Mouse (Mus musculus) c-Kit-positive CD71-positive TER-119-negative erythroid progenitor cells, embryonic 14.5 days (primary cell): ENCODE results near the gene Plekho2.

Experiments
- DNase-seq: peaks from one replicate; pipeline ENCODE4 v3.0.0-alpha.2; 2013; ENCODE audit warnings: low read depth

Gene Plekho2

DNA sequence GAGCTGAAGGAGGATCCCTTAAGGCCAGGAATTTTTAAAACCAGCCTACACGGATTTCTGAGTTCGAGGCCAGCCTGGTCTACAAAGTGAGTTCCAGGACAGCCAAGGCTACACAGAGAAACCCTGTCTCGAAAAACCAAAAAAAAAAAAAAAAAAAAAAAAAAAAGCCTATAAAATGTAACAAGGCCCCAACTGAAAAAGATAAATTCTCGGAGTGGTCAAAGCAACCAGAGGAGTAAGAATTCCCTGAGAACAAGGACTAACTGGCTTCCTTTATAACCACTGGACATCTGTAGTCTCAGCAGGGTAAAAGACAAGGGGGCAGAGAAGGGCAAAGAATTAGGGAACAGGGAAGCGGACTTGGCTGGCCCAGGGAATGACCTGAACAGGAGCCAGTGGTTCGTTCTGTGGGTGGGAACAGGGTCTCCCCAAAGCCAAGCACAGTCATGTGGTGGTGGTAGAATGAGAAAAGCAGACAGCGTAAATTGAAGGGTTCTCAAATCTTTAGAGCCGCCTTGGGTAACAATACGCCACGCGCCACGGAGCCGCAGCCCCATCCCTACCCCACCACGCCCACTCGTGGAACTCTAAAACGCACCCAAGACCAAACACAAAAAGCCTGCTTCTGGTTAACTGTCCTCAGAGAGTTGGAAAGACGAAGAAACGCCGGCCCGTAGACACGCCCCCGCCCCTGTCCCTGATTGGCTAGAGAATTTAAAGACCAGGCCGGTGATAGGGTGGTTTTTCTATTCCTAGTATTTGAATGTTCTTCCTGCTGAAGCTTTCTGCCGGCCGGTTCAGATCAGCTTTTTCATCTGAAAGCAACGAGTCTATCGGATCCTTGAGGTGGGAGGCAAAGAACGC is 6.8 kb upstream of the Plekho2 start, which contains the start of gene Pif1:
Gene Pif1 (plus strand): TSS at position 755 of the 864 bp plus-strand sequence.
- DNase-seq = peak; percentile 91

DNA sequence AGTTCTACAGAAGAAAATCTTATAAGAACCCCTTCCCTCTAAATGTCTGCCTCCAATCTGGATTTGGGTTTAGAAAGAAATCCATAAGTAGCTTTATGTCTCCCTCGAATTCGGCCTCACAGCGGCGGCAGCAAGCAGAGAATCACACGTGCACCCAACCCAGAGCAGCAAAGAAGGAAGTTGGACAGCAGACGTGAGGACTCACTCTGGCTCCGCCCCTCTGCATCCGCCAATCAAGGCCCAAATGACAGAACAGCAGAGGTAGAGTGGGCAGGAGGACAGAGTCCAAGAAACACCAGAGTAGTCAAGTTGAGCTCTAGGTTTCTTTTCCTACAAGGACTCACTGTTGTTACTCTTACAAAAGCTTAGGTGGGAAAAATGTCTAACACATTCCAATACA is 3.2 kb upstream of the Plekho2 start:
- DNase-seq = peak; percentile 75

DNA sequence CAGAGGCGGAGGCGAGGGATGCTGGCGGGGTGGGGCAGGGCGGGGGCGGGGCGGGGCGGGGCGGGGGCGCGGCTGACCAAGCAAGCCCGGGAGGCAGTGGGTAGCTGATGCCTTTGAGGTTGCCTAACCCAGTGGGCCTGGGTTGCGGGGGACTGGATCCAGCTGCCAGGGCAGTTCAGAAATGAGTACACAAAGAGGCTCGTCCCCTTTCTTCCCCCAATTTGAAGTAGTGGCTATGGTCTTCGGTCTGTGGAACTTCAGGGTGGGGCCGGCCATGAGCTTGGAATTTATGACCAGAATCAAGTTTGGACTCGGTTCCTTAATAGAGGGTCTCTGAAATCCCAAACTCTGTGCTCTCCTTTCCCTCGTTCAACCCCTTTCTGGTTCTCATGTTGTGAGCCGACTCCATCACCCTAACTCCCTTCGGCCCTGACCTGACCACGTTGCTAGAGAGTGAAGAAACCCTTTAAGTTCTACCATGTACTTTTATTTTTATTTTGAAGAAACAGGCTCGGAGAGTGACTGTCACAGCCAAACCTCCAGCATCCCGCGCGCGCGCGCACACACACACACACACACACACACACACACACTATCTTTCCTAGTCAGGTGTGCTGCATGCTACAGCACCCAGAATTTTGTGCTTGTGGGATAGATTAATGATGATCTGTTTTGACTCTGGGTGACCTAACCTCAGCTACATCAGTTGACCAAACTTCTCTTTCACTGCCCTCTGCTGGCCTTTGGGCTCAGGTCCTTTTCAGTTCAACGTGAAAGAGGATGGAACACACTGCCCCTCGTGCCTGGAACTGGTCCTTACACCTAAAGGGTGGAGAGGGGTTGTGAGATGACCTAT is 789 bp upstream of the Plekho2 start:
- DNase-seq = peak; percentile 95

DNA sequence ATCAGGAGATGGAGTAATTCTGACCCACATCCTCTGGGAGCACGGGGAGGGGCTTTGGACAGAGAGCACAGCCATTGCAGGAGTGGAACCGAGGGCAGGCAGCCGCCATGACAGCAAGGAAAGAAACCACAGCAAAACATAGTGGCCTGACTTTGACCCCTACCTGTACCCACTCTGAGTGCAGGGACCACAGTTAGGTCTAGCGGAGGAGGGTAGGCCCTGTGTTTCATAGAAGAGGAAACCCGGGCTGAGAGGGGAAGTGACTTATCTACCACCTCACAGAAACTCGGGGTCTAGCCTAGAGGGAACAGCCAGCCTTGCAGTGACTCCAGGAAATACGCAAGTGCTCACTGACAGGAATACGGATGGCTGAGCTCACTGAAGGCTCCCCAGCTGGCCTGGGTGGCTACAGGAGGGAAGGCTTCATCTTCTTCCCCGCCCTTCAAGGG is 1.0 kb downstream of the Plekho2 start:
- DNase-seq = no peak

DNA sequence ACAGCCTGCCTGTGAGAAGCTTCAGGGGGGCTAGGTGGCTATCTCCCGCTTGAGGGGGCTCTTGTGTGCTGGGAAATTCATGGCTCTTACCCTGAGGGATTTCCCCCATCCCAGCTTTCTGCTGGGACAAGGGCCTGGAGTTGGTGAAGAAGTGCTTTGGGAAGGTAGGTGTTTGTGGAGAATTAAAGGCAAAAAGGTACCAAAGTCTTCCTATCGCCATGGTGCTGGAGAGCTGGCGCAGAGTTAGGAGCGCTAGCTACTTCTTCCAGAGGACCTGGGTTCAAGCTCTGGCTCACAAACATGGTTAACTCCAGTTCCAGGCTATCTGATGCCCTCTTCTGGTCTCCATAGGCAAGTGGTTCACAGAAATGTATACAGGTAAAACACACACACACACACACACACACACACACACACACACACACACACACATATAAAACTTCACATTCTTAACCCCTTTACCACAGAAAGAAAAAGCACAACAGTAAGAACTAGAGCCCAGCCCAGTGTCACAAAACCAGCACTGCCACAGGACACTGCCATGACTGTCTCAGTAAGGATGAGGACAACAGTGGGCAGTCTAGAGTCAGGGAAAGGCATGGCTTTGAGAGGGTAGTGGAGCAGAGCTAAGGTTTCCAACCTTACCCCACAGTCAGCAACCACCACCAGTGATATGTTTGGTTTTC is 2.2 kb downstream of the Plekho2 start:
- no peak for DNase-seq

DNA sequence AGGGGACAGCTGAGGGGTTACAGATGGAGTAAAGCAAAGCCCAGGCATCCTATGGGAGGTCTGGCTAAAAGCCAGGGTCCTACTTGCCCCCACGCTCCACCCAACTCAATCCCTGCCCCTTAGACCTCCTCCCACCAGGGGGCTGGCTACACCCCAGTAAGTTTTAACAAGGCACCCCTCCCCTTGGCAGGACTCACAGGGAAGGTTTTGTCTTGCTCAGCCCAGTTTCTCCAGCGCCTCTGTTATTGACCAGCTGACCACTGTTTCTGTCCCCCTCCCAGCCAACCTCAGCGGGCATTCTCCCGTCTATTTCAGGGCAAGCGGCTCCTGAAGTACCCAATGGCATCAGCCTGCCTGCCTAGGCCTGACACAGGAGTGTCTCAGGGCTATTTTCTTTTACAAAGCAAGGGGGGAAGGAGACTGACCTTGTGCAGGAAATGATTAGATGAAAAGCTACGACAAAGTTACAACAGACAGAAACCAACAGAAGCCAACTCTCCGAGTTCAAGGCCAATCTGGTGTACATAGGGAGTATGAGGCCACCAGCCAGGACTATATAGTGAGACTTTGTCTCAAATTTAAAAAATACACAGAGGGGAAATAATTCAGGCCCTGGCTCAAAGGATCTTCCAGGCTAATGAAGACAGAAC is 2.9 kb downstream of the Plekho2 start:
- DNase-seq = no peak

DNA sequence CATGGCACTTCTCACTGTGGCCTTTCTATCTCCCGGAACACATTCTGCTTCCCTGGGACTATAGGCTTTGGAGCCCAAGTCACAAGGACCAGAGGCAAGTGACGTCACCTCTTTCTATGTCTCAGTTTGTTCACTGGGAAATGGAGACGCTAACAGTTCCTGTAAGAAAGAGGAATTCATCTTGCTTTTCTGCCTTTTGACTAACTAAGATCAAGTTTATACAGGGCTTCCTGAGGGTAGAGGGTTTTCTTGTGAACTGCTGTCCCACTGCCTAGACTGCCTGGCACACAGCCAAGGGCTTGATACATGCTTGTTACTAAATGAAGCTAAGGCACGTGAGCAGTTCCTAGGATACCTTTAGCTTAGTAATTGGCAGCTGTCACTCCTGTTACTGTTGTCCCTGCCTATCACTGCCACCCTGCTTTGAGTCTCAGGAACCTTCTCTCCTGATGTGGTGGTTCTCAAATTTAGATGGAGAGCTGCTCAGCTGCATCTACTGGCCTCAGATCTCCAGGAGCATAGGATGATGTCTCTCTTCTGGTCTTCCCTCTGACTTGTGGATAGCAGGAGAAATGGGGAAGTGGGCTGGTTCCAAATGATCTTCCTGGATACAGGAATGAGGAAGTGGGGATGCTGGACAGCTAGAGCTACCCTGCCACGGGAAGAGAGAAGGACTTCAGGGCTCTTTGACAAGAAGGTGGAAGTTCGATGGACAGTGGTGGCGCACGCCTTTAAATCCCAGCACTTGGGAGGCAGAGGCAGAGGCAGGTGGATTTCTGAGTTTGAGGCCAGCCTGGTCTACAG is 4.2 kb downstream of the Plekho2 start:
- DNase-seq = peak; percentile 73

DNA sequence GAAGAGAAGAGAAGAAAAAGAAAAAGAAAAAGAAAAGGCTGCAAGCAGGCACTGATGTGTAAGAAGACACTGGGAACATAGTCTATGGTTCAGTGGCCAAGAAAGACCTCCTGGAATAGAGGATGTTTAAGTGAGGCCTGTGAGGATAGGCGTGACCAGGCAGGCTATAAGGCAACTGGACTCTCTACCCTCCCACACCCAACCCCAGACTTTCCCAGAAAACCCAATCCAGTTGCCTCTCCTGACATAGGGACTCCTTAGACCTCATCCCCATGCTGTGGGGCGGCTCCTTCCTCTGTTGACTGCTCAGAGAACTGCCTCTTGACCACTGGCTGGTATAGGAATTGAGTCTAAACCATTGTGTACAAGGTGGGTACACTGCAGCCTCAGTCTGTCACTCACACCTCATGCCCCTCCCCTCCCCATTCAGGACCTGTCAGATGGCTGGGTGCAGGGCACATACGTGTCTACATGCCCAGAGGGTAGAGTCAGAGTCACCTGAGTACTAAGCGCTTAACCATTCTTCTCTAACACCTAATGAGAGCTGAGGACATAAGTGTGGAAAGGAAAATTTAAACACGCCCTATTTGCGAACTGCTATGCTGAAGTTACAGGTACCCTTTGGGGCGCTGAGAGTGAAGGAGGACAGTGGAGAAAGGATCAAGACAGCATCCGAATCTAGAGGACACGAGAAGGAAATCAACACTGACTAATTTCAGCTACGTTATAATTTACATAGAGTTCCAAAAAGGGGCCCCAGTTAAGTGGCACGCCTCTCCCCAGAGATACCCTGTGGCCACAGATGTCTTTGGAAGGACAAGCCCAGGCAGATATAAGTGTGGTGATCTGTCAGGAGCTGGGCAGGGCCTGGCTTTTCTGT is 5.1 kb downstream of the Plekho2 start:
- DNase-seq = no peak

DNA sequence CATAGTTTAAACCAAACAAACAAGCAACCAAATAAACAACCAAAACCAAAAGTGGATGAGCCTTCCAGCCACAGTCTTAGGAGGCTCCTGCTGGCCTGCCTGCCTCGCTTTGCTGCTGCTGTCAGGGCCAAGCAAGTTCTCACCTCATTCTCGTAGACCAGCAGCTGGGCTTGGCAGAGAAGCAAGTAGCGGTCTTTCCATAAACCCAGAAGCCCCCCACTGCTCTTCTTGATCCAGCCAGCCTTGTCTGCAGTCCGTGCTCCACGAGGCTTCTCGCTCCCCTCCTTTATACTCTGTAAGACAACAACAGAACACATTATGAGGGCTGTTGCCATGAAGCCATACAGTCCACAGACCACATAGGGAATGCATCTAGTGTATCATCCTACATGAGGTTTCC is 7.0 kb downstream of the Plekho2 start:
- no peak for DNase-seq

DNA sequence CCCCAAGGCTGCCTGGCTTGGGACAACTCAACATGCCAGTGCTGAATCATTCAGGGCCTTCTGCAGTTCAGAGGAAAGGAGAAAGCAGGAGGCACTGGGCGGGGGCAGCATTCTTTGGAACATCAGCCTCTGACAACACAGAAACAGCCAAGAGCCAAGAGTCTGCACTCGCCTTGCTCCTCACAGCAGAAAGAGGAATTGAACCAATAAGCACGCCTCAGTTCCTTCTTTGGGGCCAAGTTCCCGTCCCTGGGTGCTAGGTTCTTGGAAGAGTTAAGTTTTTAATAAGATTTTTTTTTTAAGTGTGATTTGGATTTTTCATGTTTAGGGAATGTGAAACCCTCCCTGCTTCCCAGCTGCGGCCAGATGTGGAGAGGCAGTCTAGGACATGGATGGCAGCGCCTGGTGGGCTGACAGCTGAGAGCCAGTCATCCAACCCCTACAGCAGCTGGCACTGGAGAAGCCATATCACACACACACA is 10.3 kb downstream of the Plekho2 start:
- DNase-seq = no peak

DNA sequence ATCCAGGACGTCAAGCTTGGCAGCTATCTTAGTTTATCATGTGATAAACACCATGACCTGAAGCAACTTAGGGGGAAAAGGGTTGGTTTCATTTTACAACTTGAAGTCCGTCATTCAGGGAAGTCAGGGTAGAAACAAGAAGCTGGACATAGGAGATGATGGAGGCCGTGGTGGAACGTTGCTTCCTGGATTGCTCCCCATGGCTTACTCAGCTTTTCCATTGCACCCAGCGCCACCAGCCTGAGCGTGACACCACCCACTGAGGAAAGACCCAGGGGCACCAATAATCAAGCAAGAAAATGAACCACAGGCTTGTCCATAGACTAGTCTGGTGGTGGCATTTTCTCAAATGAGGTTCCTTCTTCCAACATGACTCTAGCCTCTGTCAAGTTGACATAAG is 11.1 kb downstream of the Plekho2 start:
- no peak for DNase-seq

DNA sequence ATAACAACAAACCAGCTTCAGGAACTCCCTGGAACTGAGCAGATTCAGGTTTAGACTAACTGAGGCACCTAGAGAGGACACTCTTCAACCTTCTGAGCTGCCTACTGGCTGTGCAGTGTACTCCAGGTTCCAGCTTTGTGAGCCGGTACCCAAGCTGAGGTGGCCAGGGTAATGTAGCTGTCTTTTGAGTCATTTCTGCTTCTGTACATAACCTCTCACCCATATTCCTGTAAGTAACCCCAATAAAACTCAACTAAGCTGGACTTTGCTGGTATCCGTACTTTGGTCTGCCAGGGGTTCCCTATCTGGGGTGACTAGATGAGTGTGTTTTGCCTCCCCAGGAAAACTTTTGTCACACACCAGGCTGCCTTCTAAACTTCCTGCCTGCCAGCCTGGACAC is 15.1 kb downstream of the Plekho2 start:
- no peak for DNase-seq

DNA sequence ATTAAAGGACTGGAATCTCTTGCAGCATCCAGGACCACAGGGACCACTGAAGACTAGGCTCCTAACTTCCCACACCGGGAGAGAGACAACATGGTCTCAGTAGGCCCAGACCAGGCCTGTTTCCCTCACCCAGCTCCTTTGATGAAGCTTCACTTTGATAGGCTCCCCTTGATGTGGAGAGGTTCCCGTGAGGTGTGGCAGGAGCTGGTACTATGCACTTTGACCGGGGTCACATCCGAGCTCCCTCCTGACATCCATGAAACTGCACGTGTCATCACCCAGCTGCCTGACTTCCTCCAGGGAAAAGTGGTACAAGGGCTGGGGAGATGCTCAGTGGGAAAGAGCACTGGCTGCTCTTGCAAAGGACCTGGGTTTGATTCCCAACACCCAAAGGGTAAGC is 16.8 kb downstream of the Plekho2 start:
- no peak for DNase-seq

DNA sequence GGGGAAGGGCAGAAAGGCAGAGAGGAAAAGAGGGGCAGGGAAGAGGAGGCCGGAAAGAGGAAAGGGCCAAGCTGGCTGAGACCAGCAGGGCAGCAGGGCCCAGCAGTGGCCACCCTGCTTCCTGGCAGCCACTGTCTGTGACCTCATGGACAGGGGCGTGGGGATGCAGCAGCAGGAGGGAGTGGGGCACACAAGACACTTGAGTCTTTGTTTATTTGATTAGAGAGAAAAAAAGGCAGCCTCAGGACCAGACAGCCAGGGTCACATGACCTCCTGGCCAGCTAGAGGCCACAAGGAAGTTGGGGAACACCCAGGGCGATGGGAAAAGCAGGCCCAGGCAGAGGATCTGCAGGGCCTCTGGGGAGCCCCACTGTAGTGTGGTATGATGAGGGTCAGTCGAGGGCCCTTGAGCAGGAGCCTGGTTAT is 17.7 kb downstream of the Plekho2 start:
- DNase-seq = no peak

DNA sequence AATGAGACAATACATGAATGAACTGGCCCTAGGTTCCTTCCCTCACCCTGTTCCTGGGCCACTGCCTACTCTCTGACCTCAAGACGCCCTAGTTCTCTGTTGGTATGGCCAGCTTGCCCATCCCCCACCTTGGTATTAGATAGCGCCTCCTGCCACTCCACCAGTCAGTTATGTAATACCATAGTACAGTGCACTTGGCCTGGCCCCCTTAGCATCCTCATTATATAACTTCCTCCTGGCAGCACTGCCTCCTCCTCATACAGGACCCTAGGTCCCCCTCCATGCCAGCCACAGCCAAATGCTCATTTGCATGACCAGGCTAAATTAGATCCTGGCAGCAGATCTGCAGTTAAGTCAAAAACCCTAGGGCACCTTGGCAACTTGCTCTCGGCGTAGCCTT is 18.8 kb downstream of the Plekho2 start:
- no peak for DNase-seq

DNA sequence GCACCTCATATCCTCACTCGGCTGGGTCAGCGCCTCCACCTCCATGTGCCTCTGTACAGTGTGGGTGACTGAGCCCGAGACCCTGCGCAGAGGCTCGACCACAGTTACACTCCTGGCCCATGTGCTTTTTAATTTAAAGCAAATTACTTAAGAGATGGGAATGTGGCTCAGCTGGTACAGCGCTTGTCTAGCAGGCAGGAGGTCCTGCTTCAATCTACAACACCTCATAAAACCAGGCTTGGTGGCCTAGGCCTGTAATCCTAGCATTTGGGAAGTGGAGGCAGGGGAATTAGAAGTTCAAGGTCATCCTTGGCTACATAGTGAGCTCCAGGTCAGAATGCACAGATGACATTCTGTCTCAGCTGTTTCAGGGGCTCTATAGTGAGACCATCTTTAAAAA is 21.0 kb downstream of the Plekho2 start:
- DNase-seq = no peak

DNA sequence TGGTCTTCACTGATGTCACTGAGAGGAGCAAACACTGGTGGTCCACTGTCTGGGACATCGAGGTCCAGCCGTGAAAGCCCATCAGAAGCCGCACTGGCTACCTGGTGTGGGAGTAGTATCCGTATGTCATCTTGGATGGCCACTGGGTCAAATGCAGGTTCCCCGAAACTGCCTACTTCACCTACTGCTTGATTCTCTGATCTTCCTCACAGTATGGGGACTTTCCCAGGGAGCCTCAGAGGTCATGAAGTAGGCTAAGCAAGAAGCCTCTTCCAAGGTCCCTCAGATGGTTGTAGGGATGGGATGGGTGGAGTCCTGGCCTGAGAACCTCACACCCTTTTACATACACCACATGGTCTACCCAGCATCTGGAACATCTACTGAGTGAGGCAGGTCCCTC is 22.9 kb downstream of the Plekho2 start:
- no peak for DNase-seq

DNA sequence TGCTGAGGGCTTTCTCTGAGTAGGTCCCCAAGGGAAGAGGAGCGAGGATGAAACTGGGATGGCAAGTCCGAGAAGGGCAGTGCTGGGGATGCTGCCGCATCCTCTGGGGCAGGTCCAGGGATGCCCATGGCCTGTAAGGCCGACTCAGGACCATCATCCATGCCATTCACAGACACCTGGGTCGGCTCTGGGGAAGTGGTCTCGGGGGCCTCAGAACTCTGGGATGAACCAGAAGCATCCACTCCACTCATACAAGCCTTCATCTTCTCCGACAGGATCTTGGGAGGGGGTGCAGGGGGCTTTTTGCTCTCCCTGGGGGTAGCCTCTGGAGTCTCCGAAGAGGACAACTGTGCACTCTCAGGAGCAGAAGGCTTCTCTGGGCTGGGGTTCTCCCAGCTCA is 23.5 kb downstream of the Plekho2 start:
- no peak for DNase-seq

DNA sequence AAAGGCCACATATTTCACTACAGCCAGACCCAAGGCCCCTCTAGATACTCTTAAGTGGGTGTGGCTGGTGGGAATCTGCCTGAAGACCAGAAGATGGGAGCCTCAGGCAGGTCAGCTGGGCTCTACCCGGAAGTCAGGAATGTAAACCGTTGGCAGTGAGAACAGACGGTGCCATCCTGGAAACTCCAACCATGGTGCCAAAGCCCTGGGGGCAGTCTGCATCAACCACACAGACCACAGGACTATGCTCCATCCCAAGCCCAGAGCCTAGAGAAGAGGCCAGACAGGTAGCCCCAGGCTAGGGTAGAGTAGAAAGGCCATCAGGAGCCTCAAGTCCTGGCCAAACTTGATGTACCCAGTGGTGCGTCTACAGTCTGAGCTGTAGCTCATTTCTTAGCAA is 24.2 kb downstream of the Plekho2 start:
- no peak for DNase-seq

DNA sequence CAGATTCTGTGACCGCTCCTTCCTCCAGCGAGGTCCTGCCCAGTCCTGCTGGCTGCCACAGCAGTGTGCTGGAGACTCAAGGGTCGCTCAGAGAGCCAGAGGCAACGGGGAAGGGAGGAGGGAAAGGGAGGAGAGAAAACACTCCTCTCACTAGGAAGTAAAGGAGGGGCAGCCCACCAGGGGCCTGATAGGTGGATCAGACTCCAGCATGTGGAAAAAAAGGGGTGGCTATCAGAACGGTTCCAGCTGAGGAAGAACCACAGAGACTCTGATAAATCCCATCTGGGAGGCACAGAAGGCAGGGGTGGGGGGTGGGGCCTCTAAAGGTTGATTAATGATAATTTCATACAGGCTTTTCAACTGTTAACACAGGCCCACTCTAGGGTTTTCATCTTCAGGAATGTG is 24.8 kb downstream of the Plekho2 start:
- DNase-seq = peak; percentile 87
